Mouse (Mus musculus) heart, adult 2 months (tissue): ENCODE results near the gene Gm6793.
A peak's percentile ranks its signal among the peaks of the same experiment; 100 is the strongest.

Source experiments
- CTCF ChIP-seq: fragments of 200-600 bp; IDR thresholded peaks from 2 replicates; pipeline ENCODE4 v1.8.1; 2022; ENCODE audit warnings: antibody characterized with exemption, mild to moderate bottlenecking, moderate library complexity
- EP300 ChIP-seq: fragments of 200-500 bp; IDR thresholded peaks from 2 replicates; pipeline ENCODE4 v1.6.1; 2011; ENCODE audit warnings: low read depth, low read length, control low read depth; ENCODE audit not compliant: insufficient read depth

DNA sequence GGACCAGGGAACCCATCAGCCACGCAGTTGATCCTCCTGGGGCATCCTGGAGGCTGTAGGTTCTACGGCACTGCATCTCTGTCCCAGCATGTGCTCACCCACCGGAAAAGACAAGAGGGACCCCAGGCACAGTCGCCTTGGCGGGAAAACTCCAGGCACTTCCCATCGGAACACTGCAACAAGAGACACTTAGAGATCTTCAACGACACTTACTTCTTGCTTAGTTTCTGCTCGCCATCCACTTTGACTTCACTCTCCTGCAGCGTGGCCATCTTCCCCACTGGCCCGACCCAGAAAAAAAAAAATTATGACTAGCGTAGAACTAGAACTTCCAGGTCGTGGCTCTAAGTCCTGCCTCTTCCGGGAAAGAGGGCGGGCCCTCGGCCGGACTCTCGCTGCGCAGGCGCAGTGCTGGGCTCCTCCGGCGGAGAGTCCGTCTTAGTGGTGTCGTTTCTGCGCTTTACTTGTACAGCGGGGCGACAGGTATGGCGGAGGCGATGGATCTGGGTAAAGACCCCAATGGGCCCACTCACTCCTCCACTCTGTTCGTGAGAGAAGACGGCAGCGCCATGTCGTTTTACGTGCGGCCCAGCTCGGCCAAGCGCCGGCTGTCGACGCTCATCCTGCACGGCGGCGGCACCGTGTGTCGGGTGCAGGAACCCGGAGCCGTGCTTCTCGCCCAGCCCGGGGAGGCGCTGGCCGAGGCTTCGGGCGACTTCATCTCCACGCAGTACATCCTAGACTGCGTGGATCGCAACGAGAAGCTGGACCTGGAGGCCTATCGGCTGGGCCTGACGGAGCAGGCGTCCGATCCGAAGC lies 3.6 kb downstream of the Gm6793 start, which contains the start of the genes Kars and Terf2ip:
- TF ChIP-seq EP300: peak; percentile 53; the same call in 1 of the 2 replicates
- no peak for TF ChIP-seq CTCF
